Mouse (Mus musculus) lung, embryonic 16.5 days (tissue): ENCODE results near the gene Nqo1. TPM values are rescaled to one million over a fixed set of nuclear protein-coding genes. Genes with fewer than 3 reads are reported as not detected.

Source experiments
- ATAC-seq: fragments of 200-750 bp; cut with Nextera tagmentation; 2 replicates; pipeline ENCODE4 v1.8.0; 2017; ENCODE audit warnings: low read depth, mild to moderate bottlenecking, moderate library complexity
- H3K27ac ChIP-seq: fragments of 300-500 bp; sonication (generic); 2 replicates; pipeline ENCODE4 v1.5.1; 2014; ENCODE audit warnings: mild to moderate bottlenecking, control low read depth, low read length
- H3K27me3 ChIP-seq: fragments of 300-500 bp; sonication (generic); 2 replicates; pipeline ENCODE4 v1.6.1; 2014; ENCODE audit warnings: low read depth, low read length, mixed read lengths; ENCODE audit not compliant: control insufficient read depth, insufficient read depth
- H3K36me3 ChIP-seq: fragments of 300-500 bp; sonication (generic); 2 replicates; pipeline ENCODE4 v1.6.1; 2014; ENCODE audit warnings: low read length; ENCODE audit not compliant: control insufficient read depth, insufficient read depth
- H3K4me1 ChIP-seq: fragments of 300-500 bp; sonication (generic); replicated peaks from 2 replicates; pipeline ENCODE4 v1.6.1; 2014; ENCODE audit warnings: low read length, mixed read lengths; ENCODE audit not compliant: control insufficient read depth, insufficient read depth
- H3K4me2 ChIP-seq: fragments of 300-500 bp; sonication (generic); 2 replicates; pipeline ENCODE4 v1.6.1; 2014; ENCODE audit warnings: low read depth, low read length, control low read depth
- H3K4me3 ChIP-seq: fragments of 300-500 bp; sonication (generic); 2 replicates; pipeline ENCODE4 v1.5.1; 2014; ENCODE audit warnings: mild to moderate bottlenecking, low read length, control low read depth
- H3K9ac ChIP-seq: fragments of 300-500 bp; sonication (generic); 2 replicates; pipeline ENCODE4 v1.6.1; 2014; ENCODE audit warnings: low read length, control low read depth
- H3K9me3 ChIP-seq: fragments of 300-500 bp; sonication (generic); 2 replicates; pipeline ENCODE4 v1.6.1; 2016; ENCODE audit warnings: low read length; ENCODE audit not compliant: control insufficient read depth
- WGBS: fragments of 180-500 bp; shearing (Covaris S2); extraction: QIAGEN DNeasy Blood & Tissue Kit; methylation state at CpG from one replicate; pipeline ENCODE4 v1.1.7; 2014; 5-methylcytosine and 5-hydroxymethylcytosine counted together
- polyA plus RNA-seq: library from polyadenylated mRNA; unstranded; fragments of >200 nt; fragmentation: Nextera tagmentation; extraction: Ambion mirVana; gene quantifications from 2 replicates; pipeline ENCODE4 v1.2.1, GENCODE M21; 2015

The Nqo1 gene
- polyA plus RNA-seq, 1 experiment from 2014 or later = 14.5 TPM

GRCm38 (mm10) chr8:107436841-107437421, 33.9 kb upstream of the Nqo1 start:
- H3K4me3 ChIP-seq = peak overlapping the region; percentile 93
- H3K27me3 ChIP-seq = no peaks in the 10 kb centered on the region
- peak overlapping the region; percentile 87 for H3K4me2 ChIP-seq
- H3K36me3 ChIP-seq = no peaks in the 10 kb centered on the region
- peak overlapping the region; percentile 91 for H3K27ac ChIP-seq
- ATAC-seq = peak; percentile 21
- H3K4me1 ChIP-seq = peaks cover 4% of the 10 kb centered on the region; the same call in 1 of the 2 replicates
- no peaks in the 10 kb centered on the region for H3K9me3 ChIP-seq
- H3K9ac ChIP-seq = peak overlapping the region; percentile 95
- WGBS = 4% methylated on average over 16 of the region's 16 CpGs

GRCm38 (mm10) chr8:107435962-107436831, 33.2 kb upstream of the Nqo1 start, which contains the start of gene Wwp2:
Gene Wwp2 (plus strand): TSS chr8:107436365.
- no peaks in the 10 kb centered on the region for H3K9me3 ChIP-seq
- WGBS = under 1% methylated on average over 58 of the region's 81 CpGs
- H3K27me3 ChIP-seq = no peaks in the 10 kb centered on the region

GRCm38 (mm10) chr8:107435421-107435961, 32.5 kb upstream of the Nqo1 start:
- no peak overlapping the region; the same call in 1 of the 2 replicates for H3K27ac ChIP-seq
- H3K36me3 ChIP-seq = no peaks in the 10 kb centered on the region

More at GRCm38 (mm10) chr8:107435962-107436831, 33.2 kb upstream of the Nqo1 start, which contains the start of gene Wwp2:
- H3K4me2 ChIP-seq = peak within 1 kb of the TSS; percentile 87
- H3K4me1 ChIP-seq = peaks cover 4% of the 10 kb centered on the region; the same call in 1 of the 2 replicates
- peak within 1 kb of the TSS; percentile 91 for H3K27ac ChIP-seq
- H3K4me3 ChIP-seq = peak within 1 kb of the TSS; percentile 93
- ATAC-seq = peak; percentile 90
- H3K9ac ChIP-seq = peak within 1 kb of the TSS; percentile 95
- H3K36me3 ChIP-seq = no peaks in the 10 kb centered on the region

GRCm38 (mm10) chr8:107430821-107431220, 27.8 kb upstream of the Nqo1 start:
- no peak for ATAC-seq
- no peak overlapping the region for H3K4me3 ChIP-seq
- H3K9ac ChIP-seq = no peak overlapping the region
- H3K27me3 ChIP-seq = no peaks in the 10 kb centered on the region
- WGBS = 73% methylated on average over 8 of the region's 8 CpGs
- peaks cover 4% of the 10 kb centered on the region; the same call in 1 of the 2 replicates for H3K4me1 ChIP-seq
- no peak overlapping the region for H3K27ac ChIP-seq
- H3K4me2 ChIP-seq = no peak overlapping the region
- no peaks in the 10 kb centered on the region for H3K36me3 ChIP-seq
- H3K9me3 ChIP-seq = no peaks in the 10 kb centered on the region

More at GRCm38 (mm10) chr8:107435421-107435961, 32.5 kb upstream of the Nqo1 start:
- ATAC-seq = peak; percentile 9; the same call in 1 of the 2 replicates
- peak overlapping the region; percentile 87 for H3K4me2 ChIP-seq
- WGBS = 18% methylated on average over 11 of the region's 11 CpGs
- peaks cover 4% of the 10 kb centered on the region; the same call in 1 of the 2 replicates for H3K4me1 ChIP-seq
- peak overlapping the region; percentile 93 for H3K4me3 ChIP-seq
- peak overlapping the region; percentile 95 for H3K9ac ChIP-seq
- H3K9me3 ChIP-seq = no peaks in the 10 kb centered on the region
- H3K27me3 ChIP-seq = no peaks in the 10 kb centered on the region

- peaks cover 10% of the 10 kb centered on the region for H3K4me1 ChIP-seq
- H3K9ac ChIP-seq = no peak overlapping the region
- H3K36me3 ChIP-seq = peaks cover 9% of the 10 kb centered on the region; the same call in 1 of the 2 replicates
- H3K4me2 ChIP-seq = peak overlapping the region; percentile 71
- WGBS = 41% methylated on average over 8 of the region's 8 CpGs
- peak overlapping the region; percentile 73; the same call in 1 of the 2 replicates for H3K4me3 ChIP-seq
- H3K9me3 ChIP-seq = no peaks in the 10 kb centered on the region
- no peaks in the 10 kb centered on the region for H3K27me3 ChIP-seq
- no peak overlapping the region for H3K27ac ChIP-seq
- ATAC-seq = no peak
These were observed 22.2 kb upstream of the Nqo1 start for GRCm38 (mm10) chr8:107425230-107425597.

- H3K27me3 ChIP-seq = no peaks in the 10 kb centered on the region
These were observed 21.7 kb upstream of the Nqo1 start, which contains the start of gene Nob1 for GRCm38 (mm10) chr8:107424597-107425229. Gene Nob1 (minus strand): TSS chr8:107425051.

GRCm38 (mm10) chr8:107424176-107424575, 21.2 kb upstream of the Nqo1 start:
- Histone ChIP-seq H3K4me1 (peaks cover 10% of the 10 kb centered on the region), H3K9ac (peak overlapping the region; percentile 83), H3K27me3 (no peaks in the 10 kb centered on the region), H3K36me3 (peaks cover 13% of the 10 kb centered on the region; the same call in 1 of the 2 replicates), H3K4me2 (peak overlapping the region; percentile 71), H3K27ac (peak overlapping the region; percentile 30; the same call in 1 of the 2 replicates), H3K4me3 (peak overlapping the region; percentile 73), H3K9me3 (no peaks in the 10 kb centered on the region)
- no peak for ATAC-seq
- WGBS = 22% methylated on average over 9 of the region's 9 CpGs

More at GRCm38 (mm10) chr8:107424597-107425229, 21.7 kb upstream of the Nqo1 start, which contains the start of gene Nob1:
- Histone ChIP-seq H3K4me1 (peaks cover 10% of the 10 kb centered on the region), H3K27ac (peak within 1 kb of the TSS; percentile 30), H3K9ac (peak within 1 kb of the TSS; percentile 83), H3K4me3 (peak within 1 kb of the TSS; percentile 73), H3K36me3 (peaks cover 13% of the 10 kb centered on the region; the same call in 1 of the 2 replicates), H3K9me3 (no peaks in the 10 kb centered on the region), H3K4me2 (peak within 1 kb of the TSS; percentile 71)
- peak; percentile 100 for ATAC-seq
- WGBS = under 1% methylated on average over 50 of the region's 50 CpGs

- H3K9me3 ChIP-seq = no peaks in the 10 kb centered on the region
- no peak overlapping the region for H3K27ac ChIP-seq
- H3K4me2 ChIP-seq = no peak overlapping the region
- no peak overlapping the region for H3K9ac ChIP-seq
- H3K27me3 ChIP-seq = no peaks in the 10 kb centered on the region
- H3K4me3 ChIP-seq = no peak overlapping the region
- H3K36me3 ChIP-seq = peaks cover 63% of the 10 kb centered on the region
- no peaks in the 10 kb centered on the region for H3K4me1 ChIP-seq
- no peak for ATAC-seq
- 90% methylated on average over 12 of the region's 12 CpGs for WGBS
These were observed 14.0 kb upstream of the Nqo1 start for GRCm38 (mm10) chr8:107417001-107417400.
